Mouse (Mus musculus) urinary bladder, postnatal 36 days (tissue): ENCODE measurements around the gene Cdh20.

Experiments
- DNase-seq, 2 experiments: peaks; one replicate each; pipeline ENCODE4 v3.0.0; 2022; ENCODE audit warnings: low spot score in 2 of 2, mixed read lengths in 1 of 2

Gene Cdh20

GRCm38 (mm10) chr1:104768371-104769249 is at the start of gene Cdh20:
TSS of gene Cdh20 (plus strand) at chr1:104768529.
- DNase-seq: no peak

GRCm38 (mm10) chr1:104746816-104747215 is 21.5 kb upstream of the Cdh20 start:
- no peak for DNase-seq

- no peak for DNase-seq
Measured at GRCm38 (mm10) chr1:104747438-104747837, 20.9 kb upstream of the Cdh20 start.

GRCm38 (mm10) chr1:104754483-104754882 is 13.8 kb upstream of the Cdh20 start:
- no peak for DNase-seq

- DNase-seq: no peak
Measured at GRCm38 (mm10) chr1:104755896-104756295, 12.4 kb upstream of the Cdh20 start.

GRCm38 (mm10) chr1:104769250-104769607 is 900 bp downstream of the Cdh20 start:
- no peak for DNase-seq

GRCm38 (mm10) chr1:104771937-104772336 is 3.6 kb downstream of the Cdh20 start:
- DNase-seq: no peak

- DNase-seq: no peak
Measured at GRCm38 (mm10) chr1:104773207-104773606, 4.9 kb downstream of the Cdh20 start.

- DNase-seq: no peak
Measured at GRCm38 (mm10) chr1:104793488-104793887, 25.2 kb downstream of the Cdh20 start.

- no peak for DNase-seq
Measured at GRCm38 (mm10) chr1:104796146-104796545, 27.8 kb downstream of the Cdh20 start.

- no peak for DNase-seq
Measured at GRCm38 (mm10) chr1:104797139-104797538, 28.8 kb downstream of the Cdh20 start.

- no peak for DNase-seq
Measured at GRCm38 (mm10) chr1:104804746-104805145, 36.4 kb downstream of the Cdh20 start.

- DNase-seq: no peak
Measured at GRCm38 (mm10) chr1:104807214-104807613, 38.9 kb downstream of the Cdh20 start.

GRCm38 (mm10) chr1:104817510-104817909 is 49.2 kb downstream of the Cdh20 start:
- DNase-seq: no peak

GRCm38 (mm10) chr1:104828106-104828505 is 59.8 kb downstream of the Cdh20 start:
- DNase-seq: no peak

GRCm38 (mm10) chr1:104838206-104838915 is 70.0 kb downstream of the Cdh20 start:
- no peak for DNase-seq

- no peak for DNase-seq
Measured at GRCm38 (mm10) chr1:104839051-104839450, 70.7 kb downstream of the Cdh20 start.

GRCm38 (mm10) chr1:104848256-104848919 is 80.1 kb downstream of the Cdh20 start:
- no peak for DNase-seq

- DNase-seq: no peak
Measured at GRCm38 (mm10) chr1:104848920-104849272, 80.6 kb downstream of the Cdh20 start.

GRCm38 (mm10) chr1:104877384-104877783 is 109.1 kb downstream of the Cdh20 start:
- DNase-seq: no peak

- DNase-seq: no peak
Measured at GRCm38 (mm10) chr1:104901815-104902214, 133.5 kb downstream of the Cdh20 start.

- no peak for DNase-seq
Measured at GRCm38 (mm10) chr1:104903409-104903808, 135.1 kb downstream of the Cdh20 start.

GRCm38 (mm10) chr1:104912407-104912806 is 144.1 kb downstream of the Cdh20 start:
- DNase-seq: no peak
